Mouse (Mus musculus) megakaryocyte, embryonic 14.5 days (primary cell): ENCODE data around the gene Ankrd6. TPM values are rescaled to one million over a fixed set of nuclear protein-coding genes. Genes with fewer than 3 reads are reported as not detected.
A peak's percentile ranks its signal among the peaks of the same experiment; 100 is the strongest.
"Not testable (repeated sequence)": the region's sequence is repeated elsewhere in the genome, so short reads cannot be mapped to it uniquely, and the experiment has no call there.

Experiments used
- H3K27me3 ChIP-seq: replicated peaks from 2 replicates; pipeline ENCODE3; 2012; ENCODE audit warnings: inconsistent platforms
- H3K36me3 ChIP-seq: replicated peaks from 2 replicates; pipeline ENCODE3; 2012; ENCODE audit warnings: low read length, inconsistent platforms, mixed read lengths
- H3K4me1 ChIP-seq: 2 replicates; pipeline ENCODE4 v1.6.1; 2012; ENCODE audit warnings: inconsistent platforms
- H3K4me3 ChIP-seq: replicated peaks from 2 replicates; pipeline ENCODE3; 2012; ENCODE audit warnings: moderate library complexity, mild to moderate bottlenecking, inconsistent platforms
- H3K9me3 ChIP-seq: 2 replicates; pipeline ENCODE4 v1.6.1; 2012; ENCODE audit warnings: inconsistent platforms
- FLI1 ChIP-seq: IDR thresholded peaks from 2 replicates; pipeline ENCODE4 v1.6.1; 2012; ENCODE audit warnings: low read length, inconsistent platforms, mixed read lengths
- GATA1 ChIP-seq: IDR thresholded peaks from 3 replicates; pipeline ENCODE4 v1.6.1; 2012; ENCODE audit warnings: mixed read lengths, low read length, inconsistent platforms, borderline replicate concordance
- polyA plus RNA-seq: library from polyadenylated mRNA; stranded (reverse); fragments of >175 nt; gene quantifications from 2 replicates; pipeline ENCODE4 v1.2.3, GENCODE M21; 2012; ENCODE audit warnings: low replicate concordance; ENCODE audit not compliant: insufficient read depth

Gene Ankrd6
- polyA plus RNA-seq, 1 experiment, result not detected

DNA sequence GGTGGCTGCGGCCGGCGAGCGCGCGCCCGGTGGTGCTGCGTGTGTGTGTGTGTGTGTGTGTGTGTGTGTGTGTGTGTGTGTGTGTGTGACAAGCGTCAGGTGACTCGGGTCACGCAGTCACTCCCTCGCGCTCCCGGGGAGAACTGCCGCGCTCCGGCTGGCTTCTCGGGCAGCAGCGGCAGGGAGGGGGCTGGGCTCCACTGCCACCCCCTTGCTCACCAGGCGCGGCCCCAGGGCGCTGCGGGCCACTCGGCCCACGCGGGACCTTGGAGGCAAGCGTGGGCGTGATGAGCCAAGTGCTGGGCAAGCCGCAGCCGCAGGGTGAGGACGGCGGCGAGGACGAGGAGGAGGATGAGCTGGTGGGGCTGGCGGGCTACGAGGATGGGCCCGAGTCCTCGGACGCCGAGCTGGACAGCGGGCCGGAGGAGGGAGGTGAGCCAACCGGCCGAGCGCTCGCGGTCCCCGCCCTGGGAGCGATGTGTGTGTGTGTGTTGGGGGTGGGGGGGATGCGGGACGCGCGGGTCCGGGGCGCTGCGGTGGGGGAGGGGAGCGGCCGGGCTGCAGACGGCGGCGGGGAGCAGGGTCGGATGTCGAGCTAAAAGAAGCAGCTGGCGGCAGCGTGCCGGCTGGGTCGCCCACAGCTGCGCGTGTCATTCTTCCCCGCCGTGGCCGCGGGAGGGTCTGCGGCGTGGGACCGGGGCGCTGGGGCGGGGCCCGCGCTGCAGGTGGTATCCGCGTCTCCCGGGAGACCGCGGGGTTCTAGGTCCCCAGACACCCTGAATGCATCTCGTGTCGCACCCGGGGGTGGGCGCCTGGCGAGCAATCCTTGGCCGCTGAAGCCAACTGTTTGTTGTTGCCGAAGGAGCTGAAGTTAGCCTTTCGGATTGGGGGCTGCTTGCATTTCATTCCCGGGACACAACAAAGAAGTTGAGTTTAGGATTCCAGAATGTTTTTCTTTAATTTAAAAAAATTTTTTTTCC lies 32.8 kb upstream of the Ankrd6 start:
- H3K36me3 ChIP-seq, result no peaks in the 10 kb centered on the region
- peaks cover 74% of the 10 kb centered on the region for H3K27me3 ChIP-seq
- H3K4me1 ChIP-seq, result peaks cover 31% of the 10 kb centered on the region
- TF ChIP-seq GATA1 (no peak), FLI1 (no peak)
- peak overlapping the region; percentile 95 for H3K4me3 ChIP-seq
- H3K9me3 ChIP-seq, result peaks cover 25% of the 10 kb centered on the region

DNA sequence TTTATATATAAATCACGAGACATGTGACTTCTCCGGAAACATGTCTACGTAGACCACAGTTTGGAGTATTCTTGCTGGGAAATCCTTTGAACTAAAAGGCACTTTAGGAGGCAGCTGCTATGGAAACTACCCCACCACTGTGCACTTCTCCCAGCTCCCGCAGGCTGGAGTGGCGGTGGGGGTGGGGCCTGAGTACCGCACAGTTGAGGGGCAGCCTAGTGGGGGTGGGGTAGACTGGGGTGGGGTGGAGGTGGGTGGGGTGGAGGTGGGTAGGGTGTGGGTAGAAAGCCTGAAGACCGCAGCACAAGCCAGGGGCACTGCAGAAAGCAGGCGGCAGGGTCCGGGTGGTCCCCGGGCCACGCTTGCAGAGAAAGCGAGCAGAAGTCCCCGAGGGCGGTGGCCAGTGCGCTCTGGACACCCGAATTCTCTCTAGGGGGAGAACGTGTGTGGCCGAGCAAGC lies 32.1 kb upstream of the Ankrd6 start, which contains the start of gene Rragd:
Gene Rragd (plus strand): TSS at position 322 of the 460 bp plus-strand sequence.
- Histone ChIP-seq H3K36me3 (no peaks in the 10 kb centered on the region), H3K27me3 (peaks cover 74% of the 10 kb centered on the region), H3K4me3 (peak within 1 kb of the TSS; percentile 95), H3K9me3 (peaks cover 25% of the 10 kb centered on the region), H3K4me1 (peaks cover 31% of the 10 kb centered on the region)
- TF ChIP-seq FLI1 (no peak), GATA1 (no peak)

DNA sequence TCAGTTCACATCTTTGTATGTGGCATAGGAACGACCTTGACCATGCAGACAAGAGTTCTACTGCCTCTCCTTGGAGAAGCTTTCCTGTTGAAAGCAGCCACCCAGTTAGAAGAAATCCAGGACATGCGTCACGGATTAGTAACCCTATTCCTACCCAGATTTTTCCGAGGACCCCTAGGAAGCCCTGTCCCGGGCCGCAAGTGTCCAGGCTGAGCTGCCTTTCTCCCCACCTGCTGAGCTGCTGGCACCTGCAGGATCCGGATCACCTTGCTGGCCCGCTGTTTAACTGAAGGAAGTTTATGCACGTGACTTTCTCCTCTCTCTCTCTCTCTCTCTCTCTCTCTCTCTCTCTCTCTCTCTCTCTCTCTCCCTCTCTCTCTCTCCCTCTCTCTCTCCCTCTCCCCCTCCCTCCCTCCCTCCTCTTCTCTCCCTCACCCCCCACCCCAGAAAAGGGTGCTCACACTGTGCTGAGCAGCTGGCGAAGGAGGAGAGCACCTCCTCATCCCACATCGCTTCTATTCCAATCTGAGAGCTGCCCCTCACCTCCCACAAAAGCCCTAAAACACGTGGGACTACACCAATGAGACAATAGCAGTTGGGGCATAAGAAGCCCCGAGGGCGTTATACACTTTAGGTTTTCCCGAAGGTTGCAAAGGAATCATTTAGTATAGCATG lies 31.5 kb upstream of the Ankrd6 start:
- no peak for TF ChIP-seq FLI1
- no peak for TF ChIP-seq GATA1
- H3K4me3 ChIP-seq, result peak overlapping the region; percentile 95

DNA sequence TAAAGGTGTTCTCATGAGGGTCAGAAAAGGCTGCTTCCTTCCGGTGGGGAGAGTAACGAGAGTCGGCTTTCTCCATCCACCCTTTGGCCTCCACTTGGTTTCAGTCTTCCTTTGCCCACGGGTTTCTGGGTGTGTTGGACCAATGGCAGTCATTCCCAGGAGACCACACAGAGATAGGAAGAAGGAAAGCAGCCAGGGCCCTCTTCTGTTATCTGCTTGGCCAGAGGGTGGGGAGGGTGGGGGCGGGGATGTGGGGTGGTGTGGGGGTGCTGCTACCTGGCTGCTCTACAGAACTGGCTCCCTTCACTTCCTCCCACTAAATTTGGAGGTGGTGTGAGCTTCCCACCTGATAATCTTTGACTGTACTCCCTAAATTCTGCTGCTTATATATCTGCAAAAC lies 31.0 kb upstream of the Ankrd6 start:
- H3K9me3 ChIP-seq, result peaks cover 25% of the 10 kb centered on the region
- no peaks in the 10 kb centered on the region for H3K36me3 ChIP-seq
- H3K4me1 ChIP-seq, result peaks cover 31% of the 10 kb centered on the region
- TF ChIP-seq FLI1 (no peak), GATA1 (no peak)
- H3K4me3 ChIP-seq, result no peak overlapping the region
- H3K27me3 ChIP-seq, result peaks cover 67% of the 10 kb centered on the region

More for the DNA sequence above, 31.5 kb upstream of the Ankrd6 start:
- H3K4me1 ChIP-seq, result peaks cover 31% of the 10 kb centered on the region
- no peaks in the 10 kb centered on the region for H3K36me3 ChIP-seq
- peaks cover 25% of the 10 kb centered on the region for H3K9me3 ChIP-seq
- H3K27me3 ChIP-seq, result peaks cover 70% of the 10 kb centered on the region

DNA sequence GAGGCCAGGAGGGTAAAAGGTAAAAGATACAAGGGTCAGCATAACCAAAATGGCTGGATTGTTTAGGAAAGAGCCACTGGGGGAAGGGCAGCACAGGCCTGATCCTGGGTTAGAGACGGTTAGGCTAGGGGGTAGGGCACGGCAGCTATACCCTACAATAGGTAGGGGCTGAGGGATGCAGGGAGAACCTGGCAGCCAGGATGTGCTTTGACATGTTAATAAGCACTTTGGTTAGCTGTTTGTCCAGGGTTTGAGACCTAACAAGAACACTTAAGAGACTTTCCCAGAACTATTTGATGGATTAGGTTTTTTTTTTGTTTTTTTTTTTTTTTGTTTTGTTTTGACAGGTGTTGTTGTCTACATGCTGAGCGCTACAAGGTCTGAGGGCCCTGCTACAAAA lies 29.4 kb upstream of the Ankrd6 start:
- Histone ChIP-seq H3K27me3 (peaks cover 51% of the 10 kb centered on the region), H3K36me3 (no peaks in the 10 kb centered on the region), H3K4me3 (no peak overlapping the region), H3K4me1 (peaks cover 31% of the 10 kb centered on the region), H3K9me3 (peaks cover 22% of the 10 kb centered on the region)
- TF ChIP-seq FLI1, result no peak

DNA sequence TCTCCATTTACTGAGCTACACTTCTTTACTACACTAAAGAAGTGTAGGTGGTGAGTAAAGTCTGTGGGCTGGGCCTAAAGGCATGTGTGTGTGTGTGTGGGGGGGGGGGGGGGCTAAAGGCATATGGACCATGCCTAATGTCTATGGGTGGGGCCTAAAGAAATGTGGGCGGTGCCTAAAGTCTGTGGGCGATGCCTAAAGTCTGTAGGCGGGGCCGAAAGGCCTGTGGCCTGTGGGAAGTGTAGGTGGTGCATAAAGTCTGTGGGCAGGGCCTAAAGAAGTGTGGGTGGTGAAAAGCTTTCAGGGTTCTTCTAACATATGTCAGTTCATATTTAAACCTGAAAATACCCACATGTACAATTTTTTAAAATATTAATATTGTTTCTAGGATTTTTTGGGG lies 26.7 kb upstream of the Ankrd6 start:
- peaks cover 35% of the 10 kb centered on the region for H3K9me3 ChIP-seq
- peaks cover 24% of the 10 kb centered on the region for H3K27me3 ChIP-seq
- TF ChIP-seq GATA1 (no peak), FLI1 (no peak)
- H3K4me3 ChIP-seq, result no peak overlapping the region
- peaks cover 10% of the 10 kb centered on the region for H3K4me1 ChIP-seq
- H3K36me3 ChIP-seq, result no peaks in the 10 kb centered on the region

DNA sequence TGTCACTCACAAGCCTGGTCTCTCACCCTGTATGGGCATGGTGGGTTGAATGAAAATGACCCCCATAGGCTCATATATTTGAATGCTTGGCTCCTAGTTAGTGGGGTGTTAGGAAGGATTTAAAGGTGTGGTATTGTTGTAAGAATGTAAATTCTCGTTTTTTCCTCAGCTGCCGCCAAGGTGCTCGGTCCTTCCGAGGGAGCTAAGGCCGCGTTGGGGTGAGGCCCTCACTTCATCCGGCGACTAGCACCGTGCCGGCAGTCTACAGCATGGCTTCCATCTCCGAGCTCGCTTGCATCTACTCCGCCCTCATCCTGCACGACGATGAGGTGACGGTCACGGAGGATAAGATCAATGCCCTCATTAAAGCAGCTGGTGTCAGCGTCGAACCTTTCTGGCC lies 14.0 kb upstream of the Ankrd6 start:
- not testable (repeated sequence) for H3K4me1 ChIP-seq, H3K27me3 ChIP-seq, H3K36me3 ChIP-seq, H3K4me3 ChIP-seq
- H3K9me3 ChIP-seq, result peaks cover 41% of the 10 kb centered on the region

DNA sequence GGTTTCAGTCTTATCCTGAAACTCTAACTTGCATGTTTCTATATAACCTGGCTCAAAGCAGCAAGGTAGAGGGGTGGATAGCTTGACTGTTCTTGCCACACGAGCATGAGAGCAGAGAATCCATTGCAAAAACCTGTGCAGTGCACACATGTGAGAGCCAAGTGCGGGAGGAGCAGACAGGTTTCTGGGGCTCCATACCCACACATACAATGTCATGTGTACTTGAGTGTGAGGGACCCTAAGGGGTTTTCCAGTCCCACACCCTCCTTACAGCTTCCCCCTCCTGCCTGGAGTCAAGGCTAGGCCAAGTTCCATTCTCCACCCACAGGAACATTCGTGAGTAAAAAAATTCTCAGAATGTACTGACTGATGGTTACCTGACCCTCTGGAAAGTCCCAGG lies 10.8 kb upstream of the Ankrd6 start:
- Histone ChIP-seq H3K9me3 (peaks cover 24% of the 10 kb centered on the region), H3K4me3 (no peak overlapping the region), H3K36me3 (no peaks in the 10 kb centered on the region), H3K27me3 (peaks cover 6% of the 10 kb centered on the region), H3K4me1 (no peaks in the 10 kb centered on the region)
- no peak for TF ChIP-seq GATA1
- TF ChIP-seq FLI1, result no peak

DNA sequence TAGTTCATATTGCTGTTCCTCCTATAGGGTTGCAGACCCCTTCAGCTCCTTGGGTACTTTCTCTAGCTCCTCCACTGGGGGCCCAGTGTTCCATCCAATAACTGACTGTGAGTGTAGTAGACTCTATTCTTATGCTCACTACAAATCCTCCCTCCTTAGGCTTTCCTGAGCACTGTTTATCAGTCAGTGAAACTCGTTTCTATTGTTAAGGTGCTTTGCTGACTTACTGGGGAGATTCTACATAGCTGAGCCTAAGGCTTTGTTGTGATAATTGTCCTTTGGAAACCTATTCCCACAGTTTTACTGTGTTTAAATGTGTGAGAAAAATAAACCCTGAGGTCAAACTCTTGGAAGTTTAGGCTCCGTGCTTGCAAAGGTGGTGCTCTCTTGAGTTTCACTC lies 5.8 kb upstream of the Ankrd6 start:
- peaks cover 7% of the 10 kb centered on the region for H3K9me3 ChIP-seq
- H3K4me3 ChIP-seq, result no peak overlapping the region
- H3K4me1 ChIP-seq, result peaks cover 9% of the 10 kb centered on the region
- peaks cover 24% of the 10 kb centered on the region for H3K27me3 ChIP-seq
- TF ChIP-seq FLI1, result no peak
- TF ChIP-seq GATA1, result no peak
- no peaks in the 10 kb centered on the region for H3K36me3 ChIP-seq

DNA sequence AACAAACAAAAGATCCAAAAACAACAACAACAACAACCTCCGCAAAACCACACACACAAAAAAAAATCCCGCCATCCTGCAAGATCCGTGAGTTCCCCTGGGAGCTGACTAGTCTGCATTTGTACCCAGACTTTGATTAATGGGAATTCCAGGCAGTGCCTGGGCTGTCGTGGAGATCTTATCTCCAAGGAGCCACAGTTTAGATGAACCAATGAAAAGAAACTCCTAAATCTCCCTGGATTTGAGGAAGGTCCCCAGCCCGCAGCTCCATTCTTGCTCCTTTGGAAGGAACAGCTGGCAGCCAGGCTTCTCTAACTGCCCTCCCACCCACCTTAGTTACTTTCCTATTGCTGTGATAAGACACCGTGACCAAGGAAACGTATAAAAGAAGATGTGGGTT lies 2.0 kb upstream of the Ankrd6 start:
- Histone ChIP-seq H3K4me1 (peaks cover 25% of the 10 kb centered on the region), H3K9me3 (peaks cover 11% of the 10 kb centered on the region), H3K4me3 (no peak overlapping the region), H3K36me3 (no peaks in the 10 kb centered on the region), H3K27me3 (peaks cover 55% of the 10 kb centered on the region)
- no peak for TF ChIP-seq GATA1
- TF ChIP-seq FLI1, result no peak
